ENCODE assay signal across 8 mouse cellular contexts in the genomic region with DNA sequence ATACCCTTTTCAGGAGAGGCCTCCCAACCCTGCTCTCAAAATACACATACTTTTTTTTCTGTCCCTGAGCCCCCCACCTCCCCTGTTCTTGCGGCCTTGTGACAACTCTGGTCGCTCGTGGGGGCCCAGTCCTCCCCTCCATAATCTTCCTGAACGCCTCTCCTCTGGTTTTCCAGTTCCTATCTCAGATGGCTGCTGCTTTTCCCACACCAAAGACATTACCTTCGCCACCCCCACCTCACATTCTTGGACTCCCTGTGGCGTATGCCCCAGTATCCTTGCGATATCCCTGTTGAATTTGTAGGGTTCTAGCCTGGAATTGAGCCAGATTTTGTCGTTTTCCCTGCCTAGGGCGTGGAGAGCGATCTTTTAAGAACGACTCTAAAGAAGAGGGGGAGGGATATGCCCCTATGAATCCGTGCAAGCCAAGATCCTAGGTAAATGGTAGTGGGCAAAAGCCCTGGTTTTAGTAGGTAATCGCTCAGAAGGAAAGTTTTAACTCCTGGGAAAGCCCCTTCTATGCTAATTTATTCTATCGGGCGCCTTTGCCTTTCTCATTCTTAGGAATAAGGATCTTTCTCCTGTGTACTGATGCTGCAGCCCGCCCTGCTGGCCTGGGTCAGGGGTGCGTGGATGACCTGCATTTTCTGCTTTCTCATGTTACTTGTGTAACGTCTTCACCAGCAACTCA. TPM values are rescaled to one million over a fixed set of nuclear protein-coding genes. Genes with fewer than 3 reads are reported as not detected.
DNase-seq lines count a peak whose midpoint lies in the region; ATAC-seq and TF ChIP-seq lines count a peak whose summit lies in the region.

No protein-coding gene starts in this region.

- peak overlapping the region; percentile 85 for H3K9ac ChIP-seq in ES-E14 (ENCODE audit: insufficient read depth, low read depth, low read length, poor library complexity, severe bottlenecking)
- H3K9ac ChIP-seq in embryonic facial prominence, embryonic 15.5 days, result peak overlapping the region; percentile 94
- peak overlapping the region; percentile 99 for H3K9ac ChIP-seq in heart, postnatal 0 days (replicated peaks; ENCODE audit: low read depth, low read length)
- H3K9ac ChIP-seq in lung, postnatal 0 days (replicated peaks; ENCODE audit: low read depth), result peak overlapping the region; percentile 100

- no peaks in the 10 kb centered on the region for H3K9me3 ChIP-seq in ES-E14 (ENCODE audit: control insufficient read depth, insufficient read depth, low read depth, low read length)
- H3K9me3 ChIP-seq in embryonic facial prominence, embryonic 15.5 days (replicated peaks), result no peaks in the 10 kb centered on the region
- H3K9me3 ChIP-seq in heart, postnatal 0 days (replicated peaks; ENCODE audit: control insufficient read depth, low read length), result no peaks in the 10 kb centered on the region
- H3K9me3 ChIP-seq in lung, postnatal 0 days (ENCODE audit: low read length), result no peaks in the 10 kb centered on the region

- no peak for TF ChIP-seq EP300 in heart, postnatal 0 days (IDR thresholded peaks at IDR 0.05; ENCODE audit: low read depth)
- TF ChIP-seq EP300 in lung, postnatal 0 days (IDR thresholded peaks at IDR 0.05), result no peak

- DNase-seq in ES-E14 (ENCODE audit: low read depth, low spot score), result peak; percentile 22
- DNase-seq in adrenal gland, postnatal 36 days, result peak; percentile 36 to 49
- peak; percentile 45 for DNase-seq in heart, postnatal 0 days (ENCODE audit: low spot score)
- peak; percentile 42 for DNase-seq in layer of hippocampus, adult 8-10 months (ENCODE audit: low spot score in 2 of 2)
- peak; percentile 56 for DNase-seq in lung, postnatal 0 days (ENCODE audit: low spot score)
- DNase-seq in right cerebral cortex, adult 2 months (ENCODE audit: low spot score in 2 of 2), result peak; percentile 37 to 48

- in situ Hi-C loops in ES-E14 (cut with MboI; ENCODE audit: low sequenced_read_pairs in 2 of 2, unreplicated experiment in 2 of 2), result no loop called here

- no peaks in the 10 kb centered on the region; the same call in 1 of the 2 replicates for H3K36me3 ChIP-seq in ES-E14 (ENCODE audit: control insufficient read depth, insufficient read depth, low read length, poor library complexity, severe bottlenecking)
- no peaks in the 10 kb centered on the region for H3K36me3 ChIP-seq in embryonic facial prominence, embryonic 15.5 days
- H3K36me3 ChIP-seq in heart, postnatal 0 days (replicated peaks; ENCODE audit: control insufficient read depth, insufficient read depth, low read length), result no peaks in the 10 kb centered on the region
- no peaks in the 10 kb centered on the region for H3K36me3 ChIP-seq in lung, postnatal 0 days (ENCODE audit: insufficient read depth, low read length)

- H3K4me3 ChIP-seq in ES-E14 (ENCODE audit: insufficient read depth in 1 of 2, low read depth in 1 of 2, low read length in 2 of 2, poor library complexity in 1 of 2, severe bottlenecking in 1 of 2), result peak overlapping the region; percentile 86 to 100
- H3K4me3 ChIP-seq in embryonic facial prominence, embryonic 15.5 days (replicated peaks), result peak overlapping the region; percentile 83
- H3K4me3 ChIP-seq in heart, postnatal 0 days (ENCODE audit: low read depth, low read length), result peak overlapping the region; percentile 78
- H3K4me3 ChIP-seq in lung, postnatal 0 days (ENCODE audit: low read depth, low read length), result peak overlapping the region; percentile 92

- peaks cover 4 to 9% of the 10 kb centered on the region in 2 experiments; a peak in 3 of 4 replicates for H3K4me1 ChIP-seq in ES-E14 (ENCODE audit: control insufficient read depth in 2 of 2, insufficient read depth in 2 of 2, low read length in 2 of 2, poor library complexity in 1 of 2)
- peaks cover 34% of the 10 kb centered on the region for H3K4me1 ChIP-seq in embryonic facial prominence, embryonic 15.5 days
- peaks cover 39% of the 10 kb centered on the region for H3K4me1 ChIP-seq in heart, postnatal 0 days (ENCODE audit: control insufficient read depth, insufficient read depth)
- H3K4me1 ChIP-seq in lung, postnatal 0 days (ENCODE audit: insufficient read depth, low read depth, low read length), result peaks cover 10% of the 10 kb centered on the region; the same call in 1 of the 2 replicates

- under 1% methylated on average over 18 of the region's 18 CpGs for WGBS in embryonic facial prominence, embryonic 15.5 days
- under 1% methylated on average over 18 of the region's 18 CpGs for WGBS in heart, postnatal 0 days
- WGBS in lung, postnatal 0 days, result 0% methylated on average over 18 of the region's 18 CpGs

- peak overlapping the region; percentile 92 for H3K27ac ChIP-seq in ES-E14 (ENCODE audit: insufficient read depth, low read depth, low read length, poor library complexity, severe bottlenecking)
- H3K27ac ChIP-seq in embryonic facial prominence, embryonic 15.5 days (replicated peaks), result peak overlapping the region; percentile 100
- peak overlapping the region; percentile 100 for H3K27ac ChIP-seq in heart, postnatal 0 days (ENCODE audit: low read depth)
- peak overlapping the region; percentile 100 for H3K27ac ChIP-seq in lung, postnatal 0 days (ENCODE audit: low read length)

- H3K27me3 ChIP-seq in embryonic facial prominence, embryonic 15.5 days, result no peaks in the 10 kb centered on the region
- H3K27me3 ChIP-seq in heart, postnatal 0 days (ENCODE audit: control insufficient read depth, insufficient read depth, low read length), result no peaks in the 10 kb centered on the region
- no peaks in the 10 kb centered on the region for H3K27me3 ChIP-seq in lung, postnatal 0 days (replicated peaks; ENCODE audit: insufficient read depth, low read length)

- TF ChIP-seq CTCF in heart, postnatal 0 days (IDR thresholded peaks at IDR 0.05; ENCODE audit: low read depth), result no peak
- peak; percentile 13; the same call in 1 of the 2 replicates for TF ChIP-seq CTCF in lung, postnatal 0 days (IDR thresholded peaks at IDR 0.05)

- no peak for ATAC-seq in embryonic facial prominence, embryonic 15.5 days (ENCODE audit: insufficient number of reproducible peaks, low FRiP score, low TSS enrichment, low read depth)
- ATAC-seq in heart, postnatal 0 days (ENCODE audit: insufficient read depth, low read depth), result no peak
- no peak for ATAC-seq in lung, postnatal 0 days
- no peak for ATAC-seq in granulocyte monocyte progenitor cell, adult 5-6 weeks (replicated peaks; ENCODE audit: poor library complexity, severe bottlenecking)

- H3K4me2 ChIP-seq in embryonic facial prominence, embryonic 15.5 days (replicated peaks), result peak overlapping the region; percentile 74
- H3K4me2 ChIP-seq in heart, postnatal 0 days (ENCODE audit: low read depth, low read length), result peak overlapping the region; percentile 92
- peak overlapping the region; percentile 88 for H3K4me2 ChIP-seq in lung, postnatal 0 days (replicated peaks; ENCODE audit: low read depth, low read length)

TF ChIP-seq in ES-E14, 5 proteins besides CTCF, POLR2A, EP300 and RAD21:
- TF ChIP-seq ZC3H11A (IDR thresholded peaks at IDR 0.05; ENCODE audit: borderline replicate concordance, low read depth, low read length) (no peak), MAFK (IDR thresholded peaks at IDR 0.05; ENCODE audit: insufficient read depth, low read depth, low read length) (no peak), ZNF384 (IDR thresholded peaks at IDR 0.05; ENCODE audit: low read depth, low read length) (no peak), HCFC1 (IDR thresholded peaks at IDR 0.05; ENCODE audit: borderline replicate concordance, insufficient read depth, low read length) (no peak), CHD2 (IDR thresholded peaks at IDR 0.05; ENCODE audit: low read depth, low read length) (no peak)
TF ChIP-seq in ES-E14: peak in this region for 0.

RNA-seq across cellular contexts. Expression of a gene that starts 1.0 kb away (rescaled TPM):
- 79.4 and 81.4 TPM in 2 replicates for total RNA-seq in ES-E14 (2012; rRNA removed)
- total RNA-seq in adrenal gland, postnatal 36 days (2021), result 10 to 100 TPM; 87.7 to 88.4 TPM
- polyA plus RNA-seq in embryonic facial prominence, embryonic 15.5 days (2015; fragmentation: Nextera tagmentation; extraction: Ambion mirVana), result 81.1 and 84.7 TPM in 2 replicates
- 55.0 and 62.3 TPM in 2 replicates for total RNA-seq in heart, postnatal 0 days (2014; rRNA removed; ENCODE audit: low replicate concordance)
- polyA plus RNA-seq in heart, postnatal 0 days (2015; fragmentation: Nextera tagmentation; extraction: Ambion mirVana), result 27.5 and 28.1 TPM in 2 replicates
- 100 to 1,000 TPM; 104 to 122 (median 115) TPM for total RNA-seq in layer of hippocampus, adult 8-10 months (2022)
- 44.2 and 44.9 TPM in 2 replicates for polyA plus RNA-seq in lung, postnatal 0 days (2015; fragmentation: Nextera tagmentation; extraction: Ambion mirVana)
- 114 and 124 TPM in 2 replicates for total RNA-seq in granulocyte monocyte progenitor cell, adult 5-6 weeks (2014; fragmentation: Nextera tagmentation)
- 64.8 and 64.9 TPM in 2 replicates for total RNA-seq in granulocyte monocyte progenitor cell, adult 5-6 weeks (2017)

RNA-seq across cellular contexts. Expression of a gene that starts 32.2 kb away (rescaled TPM):
- 52.9 and 63.6 TPM in 2 replicates for total RNA-seq in ES-E14 (2012; rRNA removed)
- total RNA-seq in adrenal gland, postnatal 36 days (2021), result 10 to 100 TPM; 39.9 to 43.1 TPM
- 42.9 and 48.3 TPM in 2 replicates for polyA plus RNA-seq in embryonic facial prominence, embryonic 15.5 days (2015; fragmentation: Nextera tagmentation; extraction: Ambion mirVana)
- total RNA-seq in heart, postnatal 0 days (2014; rRNA removed; ENCODE audit: low replicate concordance), result 22.6 and 29.8 TPM in 2 replicates
- polyA plus RNA-seq in heart, postnatal 0 days (2015; fragmentation: Nextera tagmentation; extraction: Ambion mirVana), result 28.3 and 28.8 TPM in 2 replicates
- 10 to 100 TPM; 31.2 to 39.5 (median 37.6) TPM for total RNA-seq in layer of hippocampus, adult 8-10 months (2022)
- polyA plus RNA-seq in lung, postnatal 0 days (2015; fragmentation: Nextera tagmentation; extraction: Ambion mirVana), result 24.0 and 25.3 TPM in 2 replicates
- total RNA-seq in granulocyte monocyte progenitor cell, adult 5-6 weeks (2014; fragmentation: Nextera tagmentation), result 52.4 and 77.4 TPM in 2 replicates
- total RNA-seq in granulocyte monocyte progenitor cell, adult 5-6 weeks (2017), result 51.5 and 73.9 TPM in 2 replicates
